Mouse (Mus musculus) cerebellum, adult 2 months (tissue): ENCODE data around the gene Eef1g. TPM values are rescaled to one million over a fixed set of nuclear protein-coding genes. Genes with fewer than 3 reads are reported as not detected.

ENCODE experiments used
- DNase-seq, 2 experiments: peaks; one replicate each; pipeline ENCODE4 v3.0.0; 2021
- H3K27ac ChIP-seq: fragments of 200-500 bp; 2 replicates; pipeline ENCODE4 v1.5.1; 2012; ENCODE audit warnings: low read length, control low read depth, inconsistent platforms; ENCODE audit not compliant: insufficient read depth
- H3K27me3 ChIP-seq: fragments of 200-500 bp; 2 replicates; pipeline ENCODE4 v1.6.1; 2012; ENCODE audit warnings: inconsistent platforms, mild to moderate bottlenecking, low read length, moderate library complexity; ENCODE audit not compliant: control insufficient read depth, insufficient read depth
- H3K4me1 ChIP-seq: fragments of 200-500 bp; 2 replicates; pipeline ENCODE4 v1.6.1; 2011; ENCODE audit warnings: low read length; ENCODE audit not compliant: control insufficient read depth, insufficient read depth
- H3K4me3 ChIP-seq: fragments of 200-500 bp; replicated peaks from 2 replicates; pipeline ENCODE3; 2011; ENCODE audit warnings: mild to moderate bottlenecking, low read depth, low read length, control low read depth; ENCODE audit not compliant: insufficient read depth
- CTCF ChIP-seq: fragments of 200-500 bp; IDR thresholded peaks from 2 replicates; pipeline ENCODE4 v1.5.1; 2011; ENCODE audit warnings: low read depth, mild to moderate bottlenecking, control low read depth, low read length, moderate library complexity, borderline replicate concordance; ENCODE audit not compliant: insufficient read depth
- POLR2A ChIP-seq: fragments of 200-500 bp; IDR thresholded peaks from 2 replicates; pipeline ENCODE4 v1.6.1; 2011; ENCODE audit warnings: low read length, control low read depth, borderline replicate concordance; ENCODE audit not compliant: insufficient read depth
- WGBS: fragments of 180-500 bp; shearing (Covaris S2); methylation state at CpG from one replicate; pipeline ENCODE4 v1.1.7; 2018; 5-methylcytosine and 5-hydroxymethylcytosine counted together
- polyA plus RNA-seq: library from polyadenylated mRNA; depleted of rRNA; stranded (reverse); fragments of >200 nt; gene quantifications from 2 replicates; pipeline ENCODE4 v1.2.3, GENCODE M21; 2012

The Eef1g gene
- polyA plus RNA-seq, 1 experiment = 281 TPM

- Histone ChIP-seq H3K4me3 (peak within 1 kb of the TSS; percentile 39), H3K27me3 (no peaks in the 10 kb centered on the region), H3K27ac (no peak within 1 kb of the TSS), H3K4me1 (no peaks in the 10 kb centered on the region)
- TF ChIP-seq POLR2A (no peak), CTCF (no peak)
- peak in 1 of 2 experiments; percentile 35 for DNase-seq
- WGBS = 1% methylated on average over 42 of the region's 42 CpGs
Observed at GRCm38 (mm10) chr19:8989066-8989566, 22.3 kb downstream of the Eef1g start, which contains the start of gene Ahnak. Gene Ahnak, plus strand, starts transcription at chr19:8989284.

- no peak for DNase-seq
- Histone ChIP-seq H3K4me3 (peak overlapping the region; percentile 39), H3K27ac (no peak overlapping the region), H3K4me1 (no peaks in the 10 kb centered on the region), H3K27me3 (no peaks in the 10 kb centered on the region)
- under 1% methylated on average over 53 of the region's 53 CpGs for WGBS
- TF ChIP-seq POLR2A (no peak), CTCF (no peak)
Observed at GRCm38 (mm10) chr19:8989567-8990431, 23.0 kb downstream of the Eef1g start.

GRCm38 (mm10) chr19:8990432-8991102 is 23.7 kb downstream of the Eef1g start:
- Histone ChIP-seq H3K4me3 (peak overlapping the region; percentile 2), H3K27ac (no peak overlapping the region), H3K4me1 (no peaks in the 10 kb centered on the region), H3K27me3 (no peaks in the 10 kb centered on the region)
- no peak for DNase-seq
- WGBS = 35% methylated on average over 15 of the region's 15 CpGs
- TF ChIP-seq POLR2A = no peak
- no peak for TF ChIP-seq CTCF

DNA sequence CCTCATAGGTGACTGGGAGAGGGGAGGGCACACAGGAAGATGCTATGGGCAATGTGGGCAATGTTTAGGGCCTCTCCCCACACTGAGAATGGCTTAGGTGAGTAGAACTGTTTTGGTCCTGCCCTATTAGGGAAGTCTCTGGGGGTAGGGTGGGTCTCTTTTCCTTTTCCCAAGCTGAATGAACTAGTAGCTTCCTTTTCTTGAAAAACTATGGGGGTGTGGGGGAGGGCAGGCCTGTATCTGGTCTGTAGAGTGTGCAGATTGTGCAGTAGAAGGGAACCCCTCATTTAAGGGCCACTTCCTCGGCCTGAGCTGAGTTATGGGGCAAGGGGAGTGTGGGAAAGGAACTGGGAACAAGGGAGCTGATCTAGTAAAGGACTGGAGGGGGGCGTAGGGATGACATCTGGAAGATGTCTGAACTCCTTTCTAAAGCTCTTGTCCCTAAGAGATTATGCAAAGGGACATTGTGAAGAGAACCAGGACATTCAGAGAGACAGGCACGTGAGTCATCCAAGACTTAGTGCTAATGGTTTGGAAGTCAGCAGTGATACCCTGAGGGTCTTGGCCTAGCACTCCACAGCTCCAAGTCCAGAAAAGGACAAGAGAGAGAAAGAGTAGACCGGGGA is 24.5 kb downstream of the Eef1g start:
- H3K27me3 ChIP-seq = no peaks in the 10 kb centered on the region
- no peaks in the 10 kb centered on the region for H3K4me1 ChIP-seq
- H3K27ac ChIP-seq = no peak overlapping the region
- no peak for DNase-seq
- no peak overlapping the region for H3K4me3 ChIP-seq
- 88% methylated on average over 4 of the region's 4 CpGs for WGBS
- TF ChIP-seq CTCF (no peak), POLR2A (no peak)

- no peak for TF ChIP-seq CTCF
- no peak for TF ChIP-seq POLR2A
- Histone ChIP-seq H3K4me1 (no peaks in the 10 kb centered on the region), H3K4me3 (no peak overlapping the region), H3K27me3 (no peaks in the 10 kb centered on the region), H3K27ac (no peak overlapping the region)
- 78% methylated on average over 13 of the region's 13 CpGs for WGBS
- DNase-seq = no peak
Observed at GRCm38 (mm10) chr19:8991871-8992735, 25.3 kb downstream of the Eef1g start.

DNA sequence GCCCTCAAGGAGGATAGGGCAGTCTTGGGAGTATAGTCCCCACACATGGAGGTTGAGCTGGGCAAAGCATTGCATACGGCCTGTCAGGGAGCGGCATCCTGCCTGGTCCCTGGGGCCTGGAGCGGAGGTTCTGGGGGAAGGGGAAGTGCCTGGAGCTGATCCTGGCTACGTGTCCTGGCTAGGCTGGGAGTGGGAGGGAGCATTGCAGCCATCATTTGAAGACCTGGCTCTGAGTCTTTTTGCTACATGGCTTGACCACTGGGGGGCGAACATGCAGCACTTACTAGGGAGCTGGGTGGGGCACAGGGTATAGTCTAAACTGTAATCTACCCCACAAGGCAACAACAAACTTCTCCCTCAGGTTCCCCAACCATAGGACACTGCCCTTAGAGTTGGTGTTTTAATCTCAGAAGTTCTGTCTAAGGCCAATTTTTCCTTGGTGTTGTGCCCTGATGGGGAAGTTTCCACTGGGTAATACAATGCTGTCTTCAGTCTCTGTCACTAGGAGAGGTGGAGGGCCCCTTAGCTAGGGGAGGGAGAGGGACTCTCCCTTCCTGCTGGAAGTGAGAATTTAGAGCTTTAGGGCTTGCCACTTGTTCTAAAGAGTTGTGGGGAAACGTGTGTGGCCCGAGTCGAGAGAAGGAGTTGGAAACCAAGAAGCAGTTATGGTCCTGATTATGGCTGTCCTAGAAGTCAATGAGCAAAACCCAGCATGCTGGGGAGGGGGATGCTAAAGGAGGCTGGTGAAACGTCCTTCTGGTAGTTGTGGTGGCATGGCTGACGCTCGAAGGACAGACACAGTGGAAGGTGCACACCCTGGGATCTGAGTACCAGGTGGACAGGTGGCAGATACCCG is 26.2 kb downstream of the Eef1g start:
- 34% methylated on average over 12 of the region's 12 CpGs for WGBS
- peak; percentile 67 for TF ChIP-seq CTCF
- TF ChIP-seq POLR2A = no peak
- peak; percentile 45 to 58 for DNase-seq
- Histone ChIP-seq H3K4me3 (no peak overlapping the region), H3K4me1 (no peaks in the 10 kb centered on the region), H3K27me3 (no peaks in the 10 kb centered on the region), H3K27ac (no peak overlapping the region)

GRCm38 (mm10) chr19:8993625-8993912 is 26.7 kb downstream of the Eef1g start:
- Histone ChIP-seq H3K27me3 (no peaks in the 10 kb centered on the region), H3K4me1 (no peaks in the 10 kb centered on the region), H3K27ac (no peak overlapping the region), H3K4me3 (no peak overlapping the region)
- TF ChIP-seq CTCF (no peak), POLR2A (no peak)
- no peak for DNase-seq
- 51% methylated on average over 2 of the region's 2 CpGs for WGBS
